Mouse (Mus musculus) CH12.LX (cell line): ENCODE measurements around the gene Atp5j.

Experiments
- BHLHE40 ChIP-seq: IDR thresholded peaks from 2 replicates; pipeline ENCODE4 v1.6.1; 2011; ENCODE audit warnings: mild to moderate bottlenecking, low read depth, low read length, improper control_type of control experiment
- CHD1 ChIP-seq: IDR thresholded peaks from 2 replicates; pipeline ENCODE4 v1.6.1; 2012; ENCODE audit warnings: low read depth, low read length, improper control_type of control experiment, inconsistent platforms
- CTCF ChIP-seq, 2 experiments: IDR thresholded peaks in 1 of 2; conservative IDR thresholded peaks in 1 of 2; 2 replicates each; pipeline ENCODE4 v1.5.1; 2011 to 2012; ENCODE audit warnings: low read depth in 2 of 2, low read length in 2 of 2, improper control_type of control experiment in 1 of 2, inconsistent platforms in 1 of 2, mild to moderate bottlenecking in 1 of 2, moderate library complexity in 1 of 2
- HCFC1 ChIP-seq: IDR thresholded peaks from 2 replicates; pipeline ENCODE4 v1.6.1; 2012; ENCODE audit warnings: low read depth, mild to moderate bottlenecking, inconsistent platforms, low read length, improper control_type of control experiment
- NRF1 ChIP-seq: IDR thresholded peaks from 2 replicates; pipeline ENCODE4 v1.6.1; 2014; ENCODE audit warnings: low read depth, mild to moderate bottlenecking, inconsistent platforms, low read length, improper control_type of control experiment, moderate library complexity
- POLR2A ChIP-seq: IDR thresholded peaks from 2 replicates; pipeline ENCODE4 v1.6.1; 2011; ENCODE audit warnings: low read depth, mild to moderate bottlenecking, improper control_type of control experiment, low read length
- RCOR1 ChIP-seq: conservative IDR thresholded peaks from 2 replicates; pipeline ENCODE4 v1.6.1; 2012; ENCODE audit warnings: low read depth, mild to moderate bottlenecking, inconsistent platforms, low read length, improper control_type of control experiment
- SIN3A ChIP-seq: IDR thresholded peaks from 2 replicates; pipeline ENCODE4 v1.6.1; 2012; ENCODE audit warnings: low read length, improper control_type of control experiment, inconsistent platforms
- TBP ChIP-seq: conservative IDR thresholded peaks from 2 replicates; pipeline ENCODE4 v1.6.1; 2011; ENCODE audit warnings: low read depth, low read length, improper control_type of control experiment
- UBTF ChIP-seq: IDR thresholded peaks from 2 replicates; pipeline ENCODE4 v1.6.1; 2012; ENCODE audit warnings: low read depth, mild to moderate bottlenecking, inconsistent platforms, low read length, improper control_type of control experiment, moderate library complexity
- ZMIZ1 ChIP-seq: IDR thresholded peaks from 2 replicates; pipeline ENCODE4 v1.6.1; 2012; ENCODE audit warnings: low read depth, mild to moderate bottlenecking, inconsistent platforms, low read length, improper control_type of control experiment

DNA sequence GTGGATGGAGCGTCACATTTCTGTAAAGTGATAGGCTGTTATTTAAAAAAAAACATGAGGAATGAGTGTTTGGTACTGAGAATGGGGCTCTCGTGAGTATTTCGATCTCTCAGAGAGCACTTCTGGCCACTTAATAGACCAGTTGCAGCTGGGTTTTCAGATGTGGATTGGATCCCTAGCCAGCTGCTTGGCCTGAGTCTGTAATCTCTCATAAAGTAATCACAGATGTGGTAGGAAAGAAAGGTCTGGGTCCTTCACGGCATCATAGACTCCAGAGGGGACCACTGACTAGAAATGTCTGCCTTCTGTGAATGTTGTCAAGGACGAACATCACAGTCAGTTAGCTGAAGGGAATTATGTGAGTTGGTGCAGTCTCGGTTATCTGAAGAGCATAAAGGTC, 57.0 kb downstream of the Atp5j start:
- no peak for TF ChIP-seq POLR2A
- no peak for TF ChIP-seq BHLHE40
- no peak for TF ChIP-seq TBP
- TF ChIP-seq NRF1: no peak
- TF ChIP-seq CTCF (conservative IDR thresholded peaks at IDR 0.05 in 1 of 2, IDR thresholded peaks at IDR 0.05 in 1 of 2; ENCODE audit: low read depth in 2 of 2, low read length in 2 of 2): no peak
- TF ChIP-seq RCOR1: no peak
- TF ChIP-seq UBTF: no peak
- no peak for TF ChIP-seq CHD1
- TF ChIP-seq HCFC1: no peak
- TF ChIP-seq SIN3A: no peak
- no peak for TF ChIP-seq ZMIZ1
